Mouse (Mus musculus) stomach, postnatal 0 days (tissue): ENCODE measurements around the gene Iffo1.

Experiments used
- CTCF ChIP-seq: IDR thresholded peaks from 2 replicates; pipeline ENCODE4 v1.5.1; 2016; ENCODE audit warnings: antibody characterized with exemption, low read depth, mild to moderate bottlenecking, moderate library complexity
- EP300 ChIP-seq: optimal IDR thresholded peaks from 2 replicates; pipeline ENCODE3; 2016; ENCODE audit warnings: antibody characterized with exemption

- TF ChIP-seq CTCF (peak; percentile 57), EP300 (no peak)
Measured at GRCm38 (mm10) chr6:125191332-125192015, 46.4 kb downstream of the Iffo1 start, which contains the start of the genes Ncapd2 and Mrpl51.
